Mouse (Mus musculus) kidney, embryonic 16.5 days (tissue): ENCODE measurements around the gene Krtap4-6. TPM values are rescaled to one million over a fixed set of nuclear protein-coding genes. Genes with fewer than 3 reads are reported as not detected.

Experiments used
- polyA plus RNA-seq: library from polyadenylated mRNA; unstranded; fragments of >200 nt; fragmentation: Nextera tagmentation; extraction: Ambion mirVana; gene quantifications from 2 replicates; pipeline ENCODE4 v1.2.1, GENCODE M21; 2015

Gene Krtap4-6
- polyA plus RNA-seq, 1 experiment from 2014 or later = not detected

Other genes starting within 250 kb of the Krtap4-6 start
- gene Krt12, start 243.7 kb downstream of the Krtap4-6 start, polyA plus RNA-seq = 0.09 TPM in 2 replicates
- 1.5 and 1.8 TPM in 2 replicates for gene Krt20, start 227.8 kb downstream of the Krtap4-6 start, polyA plus RNA-seq
- gene Krt23, start 172.8 kb downstream of the Krtap4-6 start, polyA plus RNA-seq = 22.2 and 22.3 TPM in 2 replicates
- gene Krt39, start 144.6 kb downstream of the Krtap4-6 start, polyA plus RNA-seq = 0.21 and 0.60 TPM in 2 replicates
- gene Krt40, start 122.8 kb downstream of the Krtap4-6 start, polyA plus RNA-seq = not detected in 2 replicates
- not detected in 2 replicates for gene Krtap3-3, start 115.1 kb downstream of the Krtap4-6 start, polyA plus RNA-seq
- gene Krtap3-2, start 109.1 kb downstream of the Krtap4-6 start, polyA plus RNA-seq = not detected in 2 replicates
- not detected in 2 replicates for gene Gm11939, start 106.5 kb downstream of the Krtap4-6 start, polyA plus RNA-seq
- gene Krtap3-1, start 99.3 kb downstream of the Krtap4-6 start, polyA plus RNA-seq = not detected in 2 replicates
- gene Krtap1-5, start 84.9 kb downstream of the Krtap4-6 start, polyA plus RNA-seq = not detected in 2 replicates
- gene Krtap1-4, start 82.3 kb downstream of the Krtap4-6 start, polyA plus RNA-seq = not detected in 2 replicates
- gene Krtap1-3, start 74.6 kb downstream of the Krtap4-6 start, polyA plus RNA-seq = not detected in 2 replicates
- not detected in 2 replicates for gene Krtap9-3, start 67.9 kb downstream of the Krtap4-6 start, polyA plus RNA-seq
- gene Gm11938, start 62.7 kb downstream of the Krtap4-6 start, polyA plus RNA-seq = not detected in 2 replicates
- not detected in 2 replicates for gene Gm11937, start 55.8 kb downstream of the Krtap4-6 start, polyA plus RNA-seq
- gene Krtap2-4, start 51.1 kb downstream of the Krtap4-6 start, polyA plus RNA-seq = not detected in 2 replicates
- gene Gm11562, start 45.5 kb downstream of the Krtap4-6 start, polyA plus RNA-seq = not detected in 2 replicates
- gene Krtap4-1, start 37.7 kb downstream of the Krtap4-6 start, polyA plus RNA-seq = not detected in 2 replicates
- not detected in 2 replicates for gene Krtap4-2, start 30.9 kb downstream of the Krtap4-6 start, polyA plus RNA-seq
- gene Krtap4-7, start 21.9 kb downstream of the Krtap4-6 start, polyA plus RNA-seq = not detected in 2 replicates
- not detected in 2 replicates for gene Gm11555, start 15.7 kb downstream of the Krtap4-6 start, polyA plus RNA-seq
- gene Gm11563, start 7.0 kb downstream of the Krtap4-6 start, polyA plus RNA-seq = not detected in 2 replicates
- gene Gm14190, start 24.8 kb upstream of the Krtap4-6 start, polyA plus RNA-seq = not detected in 2 replicates
- gene Gm14180, start 68.3 kb upstream of the Krtap4-6 start, polyA plus RNA-seq = not detected in 2 replicates
- gene Gm11595, start 107.0 kb upstream of the Krtap4-6 start, polyA plus RNA-seq = not detected in 2 replicates
- gene Krtap4-8, start 114.7 kb upstream of the Krtap4-6 start, polyA plus RNA-seq = not detected in 2 replicates
- not detected in 2 replicates for gene Krtap4-9, start 119.2 kb upstream of the Krtap4-6 start, polyA plus RNA-seq
- not detected in 2 replicates for gene Gm11596, start 127.5 kb upstream of the Krtap4-6 start, polyA plus RNA-seq
- not detected in 2 replicates for gene Gm11569, start 133.0 kb upstream of the Krtap4-6 start, polyA plus RNA-seq
- gene Gm11554, start 138.5 kb upstream of the Krtap4-6 start, polyA plus RNA-seq = not detected in 2 replicates
- not detected in 2 replicates for gene Krtap4-13, start 143.9 kb upstream of the Krtap4-6 start, polyA plus RNA-seq
- gene Gm11564, start 149.7 kb upstream of the Krtap4-6 start, polyA plus RNA-seq = not detected in 2 replicates
- gene 2300003K06Rik, start 172.1 kb upstream of the Krtap4-6 start, polyA plus RNA-seq = not detected in 2 replicates
- not detected in 2 replicates for gene Krtap4-16, start 185.6 kb upstream of the Krtap4-6 start, polyA plus RNA-seq
- not detected in 2 replicates for gene Gm11568, start 192.0 kb upstream of the Krtap4-6 start, polyA plus RNA-seq
- gene Gm11559, start 198.5 kb upstream of the Krtap4-6 start, polyA plus RNA-seq = not detected in 2 replicates
- gene Krtap9-1, start 207.4 kb upstream of the Krtap4-6 start, polyA plus RNA-seq = not detected in 2 replicates
- not detected in 2 replicates for gene Gm11567, start 213.2 kb upstream of the Krtap4-6 start, polyA plus RNA-seq
- not detected in 2 replicates for gene Krtap31-1, start 242.0 kb upstream of the Krtap4-6 start, polyA plus RNA-seq
- not detected in 2 replicates for gene Gm11565, start 248.8 kb upstream of the Krtap4-6 start, polyA plus RNA-seq